Mouse (Mus musculus) heart, embryonic 16.5 days (tissue): ENCODE data around the gene Mto1. TPM values are rescaled to one million over a fixed set of nuclear protein-coding genes. Genes with fewer than 3 reads are reported as not detected.

Experiments used
- ATAC-seq: fragments of 200-750 bp; cut with Nextera tagmentation; replicated peaks from 2 replicates; pipeline ENCODE4 v1.8.0; 2017; ENCODE audit warnings: moderate number of reproducible peaks; ENCODE audit not compliant: insufficient read depth, low FRiP score; ENCODE audit errors: extremely low read depth
- H3K27ac ChIP-seq: fragments of 300-500 bp; sonication (generic); 2 replicates; pipeline ENCODE4 v1.5.1; 2014; ENCODE audit warnings: mild to moderate bottlenecking, low read length, control low read depth, moderate library complexity
- H3K27me3 ChIP-seq: fragments of 300-500 bp; sonication (generic); 2 replicates; pipeline ENCODE4 v1.6.1; 2014; ENCODE audit warnings: low read length, mixed read lengths; ENCODE audit not compliant: control insufficient read depth, insufficient read depth
- H3K36me3 ChIP-seq: fragments of 300-500 bp; sonication (generic); 2 replicates; pipeline ENCODE4 v1.6.1; 2014; ENCODE audit not compliant: control insufficient read depth, insufficient read depth
- H3K4me1 ChIP-seq: fragments of 300-500 bp; sonication (generic); 2 replicates; pipeline ENCODE4 v1.6.1; 2014; ENCODE audit warnings: low read length, mixed read lengths; ENCODE audit not compliant: control insufficient read depth, insufficient read depth
- H3K4me2 ChIP-seq: fragments of 300-500 bp; sonication (generic); 2 replicates; pipeline ENCODE4 v1.6.1; 2014; ENCODE audit warnings: low read depth, mild to moderate bottlenecking, control low read depth, low read length
- H3K4me3 ChIP-seq: fragments of 300-500 bp; sonication (generic); 2 replicates; pipeline ENCODE4 v1.5.1; 2014; ENCODE audit warnings: mild to moderate bottlenecking, control low read depth, low read length
- H3K9ac ChIP-seq: fragments of 300-500 bp; sonication (generic); 2 replicates; pipeline ENCODE4 v1.6.1; 2014; ENCODE audit warnings: low read length, control low read depth
- H3K9me3 ChIP-seq: fragments of 300-500 bp; sonication (generic); replicated peaks from 2 replicates; pipeline ENCODE4 v1.6.1; 2016; ENCODE audit warnings: low read length; ENCODE audit not compliant: control insufficient read depth
- WGBS: fragments of 180-500 bp; shearing (Covaris S2); extraction: QIAGEN DNeasy Blood & Tissue Kit; methylation state at CpG from one replicate; pipeline ENCODE4 v1.1.7; 2014; 5-methylcytosine and 5-hydroxymethylcytosine counted together
- polyA plus RNA-seq: library from polyadenylated mRNA; unstranded; fragments of >200 nt; fragmentation: Nextera tagmentation; extraction: Ambion mirVana; gene quantifications from 2 replicates; pipeline ENCODE4 v1.2.1, GENCODE M21; 2015

The Mto1 gene
- polyA plus RNA-seq: 30.1 and 32.8 TPM in 2 replicates

DNA sequence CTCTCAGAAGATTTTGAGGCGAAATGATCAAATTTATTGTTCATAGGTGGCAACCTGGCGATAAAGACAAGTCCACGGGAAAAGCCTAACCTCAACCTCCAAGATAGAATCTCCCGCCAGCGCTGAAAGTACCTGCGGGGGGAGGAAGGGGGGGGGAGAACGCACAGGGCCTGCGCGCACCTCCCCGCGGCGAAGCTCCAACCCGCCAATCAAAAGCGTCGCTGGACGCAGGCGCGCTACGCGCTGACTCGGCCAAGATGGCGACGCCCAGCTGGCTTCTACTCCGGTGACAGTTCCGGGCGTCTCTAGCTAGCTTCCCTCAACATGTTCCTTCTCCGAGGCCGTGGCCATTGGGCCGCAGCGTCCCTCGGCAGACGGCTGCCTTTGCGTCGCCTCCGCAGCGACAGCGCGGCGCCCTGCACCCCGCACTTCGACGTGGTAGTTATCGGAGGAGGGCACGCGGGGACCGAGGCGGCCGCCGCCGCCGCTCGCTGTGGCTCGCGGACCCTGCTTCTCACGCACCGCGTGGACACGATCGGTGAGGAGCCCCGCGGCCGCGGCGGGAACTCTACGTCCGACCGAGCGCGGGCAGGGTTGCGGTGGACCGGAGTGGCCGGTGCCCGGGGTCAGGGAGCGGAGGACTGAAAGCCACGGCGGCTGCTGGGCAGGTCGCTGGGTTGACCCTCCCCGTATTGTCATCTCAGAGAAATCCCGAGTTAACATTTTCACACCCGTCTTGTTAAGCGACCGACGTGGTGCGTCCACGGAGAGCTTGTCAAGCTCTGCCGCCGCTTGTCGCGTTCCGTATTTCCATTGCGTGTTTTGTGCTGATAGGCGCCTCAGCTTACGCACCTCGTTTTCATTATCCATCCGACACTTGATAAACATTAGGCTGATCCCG lies at the start of gene Mto1, which contains the start of gene Gm17324:
TSS of gene Mto1 (plus strand) at position 236 of the 901 bp plus-strand sequence.
TSS of gene Gm17324 (minus strand) at position 814 of the 901 bp plus-strand sequence.
- Histone ChIP-seq H3K36me3 (peaks cover 13% of the 10 kb centered on the region), H3K4me3 (peak within 1 kb of the TSS; percentile 99), H3K4me2 (peak within 1 kb of the TSS; percentile 87), H3K27me3 (peaks cover 18% of the 10 kb centered on the region), H3K9ac (peak within 1 kb of the TSS; percentile 95), H3K27ac (peak within 1 kb of the TSS; percentile 96), H3K4me1 (peaks cover 7% of the 10 kb centered on the region), H3K9me3 (no peaks in the 10 kb centered on the region)
- peak; percentile 91 for ATAC-seq
- under 1% methylated on average over 95 of the region's 96 CpGs for WGBS

DNA sequence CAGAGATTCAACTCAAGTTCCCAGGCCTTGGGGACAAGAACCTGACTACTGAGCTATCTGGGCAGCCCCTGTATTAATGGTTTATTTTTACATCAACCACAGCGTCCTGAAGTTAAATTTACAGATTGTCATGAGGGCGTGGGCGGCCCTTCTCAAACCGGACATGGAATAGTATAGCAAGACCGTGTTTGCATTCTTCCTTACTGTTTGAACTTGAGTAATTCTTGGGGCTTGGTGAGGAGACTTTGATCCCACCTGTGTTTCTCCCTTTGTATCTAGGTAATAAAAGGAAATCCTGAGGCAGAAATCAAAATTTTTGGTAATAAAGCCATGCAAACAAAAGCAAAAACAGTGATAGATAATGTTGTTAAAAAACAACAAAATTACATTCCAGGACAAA lies 47.4 kb upstream of the Mto1 start:
- peaks cover 21% of the 10 kb centered on the region for H3K27me3 ChIP-seq
- H3K9me3 ChIP-seq: no peaks in the 10 kb centered on the region
- H3K36me3 ChIP-seq: no peaks in the 10 kb centered on the region
- H3K4me1 ChIP-seq: peaks cover 4% of the 10 kb centered on the region
- no peak overlapping the region for H3K27ac ChIP-seq
- ATAC-seq: no peak
- H3K4me2 ChIP-seq: no peak overlapping the region
- WGBS: 75% methylated on average over 5 of the region's 5 CpGs
- H3K9ac ChIP-seq: no peak overlapping the region
- no peak overlapping the region for H3K4me3 ChIP-seq

DNA sequence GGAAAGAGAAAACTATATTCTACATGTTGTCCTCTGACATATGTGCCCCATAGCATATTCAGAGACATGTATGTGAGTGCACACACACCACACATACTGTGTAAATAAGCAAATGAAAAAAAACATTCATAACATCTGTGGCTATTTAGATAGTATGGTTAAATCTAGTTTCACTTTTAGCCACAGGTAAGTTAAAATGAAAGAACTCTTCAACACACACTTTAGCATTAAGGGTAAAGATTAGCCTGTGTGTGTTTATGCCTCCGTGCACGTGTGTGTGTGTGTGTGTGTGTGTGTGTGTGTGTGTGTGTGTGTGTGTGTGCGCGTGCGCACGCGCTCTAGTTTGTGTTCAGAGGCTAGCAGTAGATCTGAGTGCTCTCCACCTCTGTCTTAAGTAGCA lies 46.4 kb upstream of the Mto1 start:
- Histone ChIP-seq H3K4me2 (no peak overlapping the region), H3K4me3 (no peak overlapping the region), H3K27ac (no peak overlapping the region), H3K27me3 (peaks cover 12% of the 10 kb centered on the region), H3K36me3 (no peaks in the 10 kb centered on the region), H3K9me3 (no peaks in the 10 kb centered on the region), H3K9ac (no peak overlapping the region), H3K4me1 (no peaks in the 10 kb centered on the region)
- 82% methylated on average over 7 of the region's 7 CpGs for WGBS
- ATAC-seq: no peak

DNA sequence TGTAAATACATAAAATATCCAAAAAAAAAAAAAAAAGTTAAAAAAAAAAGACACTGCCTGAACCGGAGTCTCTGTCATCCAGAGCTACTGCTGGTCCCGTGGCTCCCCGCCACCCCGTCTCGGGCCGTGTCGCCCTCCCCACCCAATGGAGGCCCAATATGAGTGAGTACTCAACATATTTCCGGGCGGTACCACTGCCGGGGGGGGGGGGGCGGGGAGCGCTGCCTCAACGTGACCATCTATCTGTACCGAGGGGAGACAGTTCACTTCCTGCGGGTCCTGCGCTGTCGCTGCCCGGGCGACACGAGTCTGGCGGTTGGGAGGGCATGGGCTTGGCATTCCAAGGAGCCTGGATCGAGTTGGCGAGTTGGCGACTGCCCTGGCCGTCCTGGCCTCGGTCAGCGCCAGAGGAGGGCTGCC lies 20.6 kb upstream of the Mto1 start:
- Histone ChIP-seq H3K4me2 (peak overlapping the region; percentile 82), H3K9me3 (no peaks in the 10 kb centered on the region), H3K27me3 (peaks cover 2% of the 10 kb centered on the region; the same call in 1 of the 2 replicates), H3K9ac (peak overlapping the region; percentile 66), H3K36me3 (no peaks in the 10 kb centered on the region), H3K27ac (no peak overlapping the region), H3K4me3 (peak overlapping the region; percentile 51), H3K4me1 (0 out of 2 replicates have a peak, but pooled peaks cover 2% of the 10 kb centered on the region)
- WGBS: 27% methylated on average over 25 of the region's 27 CpGs
- peak; percentile 23; the same call in 1 of the 2 replicates for ATAC-seq

DNA sequence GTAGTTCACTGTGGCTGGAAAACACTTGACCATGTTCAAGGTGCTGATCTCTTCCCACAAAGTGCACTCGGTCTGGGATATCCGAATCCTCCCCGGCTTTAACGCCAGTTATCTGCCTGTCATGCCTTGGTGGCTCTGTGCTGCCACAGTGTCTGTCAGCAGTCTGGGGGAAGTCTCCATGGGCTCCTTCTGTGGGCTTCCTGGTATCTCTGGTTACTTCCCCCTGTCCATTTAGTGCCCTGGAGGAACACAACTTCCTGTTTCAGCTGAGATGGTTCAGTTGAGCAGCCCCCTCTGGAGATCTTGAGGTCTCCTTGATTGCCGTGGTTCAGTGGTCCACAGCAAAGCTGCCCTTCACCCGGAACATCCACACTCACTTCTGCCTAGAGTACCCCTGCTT lies 19.8 kb upstream of the Mto1 start:
- ATAC-seq: no peak
- Histone ChIP-seq H3K27ac (no peak overlapping the region), H3K4me3 (no peak overlapping the region), H3K9ac (no peak overlapping the region), H3K4me1 (0 out of 2 replicates have a peak, but pooled peaks cover 2% of the 10 kb centered on the region), H3K27me3 (peaks cover 2% of the 10 kb centered on the region; the same call in 1 of the 2 replicates), H3K4me2 (no peak overlapping the region), H3K9me3 (no peaks in the 10 kb centered on the region), H3K36me3 (no peaks in the 10 kb centered on the region)
- 67% methylated on average over 6 of the region's 6 CpGs for WGBS

DNA sequence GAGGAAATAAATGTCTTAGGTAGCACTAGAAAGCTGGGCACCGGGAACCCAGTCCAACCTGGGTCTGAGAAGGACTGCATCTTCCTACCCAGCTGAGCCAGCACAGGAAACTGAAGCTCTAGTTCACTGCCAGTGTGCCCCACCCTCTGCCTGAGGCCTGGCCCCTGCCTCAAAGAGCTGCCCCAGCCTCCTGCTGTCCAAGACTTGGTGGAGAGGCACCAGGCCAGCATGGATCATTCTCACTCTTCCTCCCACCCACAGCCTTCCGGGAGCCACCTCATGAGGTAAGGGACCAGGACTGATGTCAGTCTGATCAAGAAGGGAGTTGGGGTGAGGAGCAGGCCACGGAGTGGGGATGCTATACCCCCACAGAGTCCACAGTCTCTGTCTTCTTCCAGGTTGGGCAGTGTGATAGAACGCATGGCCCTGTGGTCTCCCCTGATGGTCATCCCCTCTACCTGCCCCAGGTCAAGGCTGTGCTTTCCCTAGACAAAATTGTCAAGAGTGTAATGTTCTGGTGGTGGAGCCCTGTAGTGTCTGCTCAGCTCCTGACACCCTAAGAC lies 19.1 kb upstream of the Mto1 start:
- Histone ChIP-seq H3K9ac (no peak overlapping the region), H3K4me1 (0 out of 2 replicates have a peak, but pooled peaks cover 2% of the 10 kb centered on the region), H3K36me3 (no peaks in the 10 kb centered on the region), H3K9me3 (no peaks in the 10 kb centered on the region), H3K4me2 (no peak overlapping the region), H3K27me3 (peaks cover 2% of the 10 kb centered on the region; the same call in 1 of the 2 replicates), H3K4me3 (no peak overlapping the region), H3K27ac (no peak overlapping the region)
- ATAC-seq: no peak
- WGBS: 83% methylated on average over 4 of the region's 4 CpGs

DNA sequence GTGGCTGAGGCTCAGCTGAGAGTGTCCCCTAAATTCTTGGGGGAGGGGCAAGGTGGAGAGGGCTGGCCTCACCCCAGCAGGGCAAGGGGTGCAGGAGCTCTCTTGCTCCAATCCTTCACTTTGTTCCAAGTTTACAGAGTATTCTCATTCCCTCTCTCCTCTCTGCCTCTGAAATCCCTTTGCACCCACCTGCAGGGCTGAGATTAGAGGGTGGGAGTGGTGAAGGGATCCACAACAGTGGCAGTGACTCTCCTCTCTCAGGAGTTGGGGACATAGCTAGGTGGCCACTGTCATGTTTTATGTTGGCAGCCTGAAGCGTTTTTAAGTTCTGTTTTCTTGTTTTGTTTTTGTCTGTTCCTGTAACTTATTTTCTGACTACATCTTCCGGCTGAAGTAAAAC lies 18.5 kb upstream of the Mto1 start:
- Histone ChIP-seq H3K4me3 (no peak overlapping the region), H3K36me3 (no peaks in the 10 kb centered on the region), H3K9me3 (no peaks in the 10 kb centered on the region), H3K27me3 (peaks cover 2% of the 10 kb centered on the region; the same call in 1 of the 2 replicates), H3K4me1 (0 out of 2 replicates have a peak, but pooled peaks cover 2% of the 10 kb centered on the region), H3K4me2 (no peak overlapping the region), H3K9ac (no peak overlapping the region), H3K27ac (no peak overlapping the region)
- no peak for ATAC-seq
- WGBS: 61% methylated on average over 2 of the region's 2 CpGs

DNA sequence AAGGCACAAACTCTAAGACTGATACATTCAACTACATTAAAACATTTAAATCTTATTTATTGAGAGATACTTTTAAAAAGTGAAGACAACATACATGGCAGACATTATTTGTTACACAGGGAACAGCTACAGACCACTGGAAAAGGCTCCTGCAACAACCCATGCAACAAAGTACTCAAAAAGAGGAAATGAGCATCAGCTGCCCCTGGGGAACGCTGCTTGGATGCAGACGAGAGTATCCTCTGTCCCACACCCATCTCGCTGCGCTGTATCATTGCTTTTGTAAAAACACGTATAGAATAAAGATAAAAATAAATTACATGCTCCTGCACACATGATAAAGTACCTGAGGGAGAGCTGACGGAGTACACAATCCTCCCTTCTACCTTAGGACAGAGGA lies 17.5 kb upstream of the Mto1 start:
- no peak overlapping the region for H3K4me3 ChIP-seq
- no peak for ATAC-seq
- H3K4me1 ChIP-seq: 0 out of 2 replicates have a peak, but pooled peaks cover 2% of the 10 kb centered on the region
- no peak overlapping the region for H3K9ac ChIP-seq
- H3K36me3 ChIP-seq: no peaks in the 10 kb centered on the region
- peaks cover 2% of the 10 kb centered on the region; the same call in 1 of the 2 replicates for H3K27me3 ChIP-seq
- no peaks in the 10 kb centered on the region for H3K9me3 ChIP-seq
- H3K4me2 ChIP-seq: no peak overlapping the region
- H3K27ac ChIP-seq: no peak overlapping the region
- 78% methylated on average over 6 of the region's 6 CpGs for WGBS

DNA sequence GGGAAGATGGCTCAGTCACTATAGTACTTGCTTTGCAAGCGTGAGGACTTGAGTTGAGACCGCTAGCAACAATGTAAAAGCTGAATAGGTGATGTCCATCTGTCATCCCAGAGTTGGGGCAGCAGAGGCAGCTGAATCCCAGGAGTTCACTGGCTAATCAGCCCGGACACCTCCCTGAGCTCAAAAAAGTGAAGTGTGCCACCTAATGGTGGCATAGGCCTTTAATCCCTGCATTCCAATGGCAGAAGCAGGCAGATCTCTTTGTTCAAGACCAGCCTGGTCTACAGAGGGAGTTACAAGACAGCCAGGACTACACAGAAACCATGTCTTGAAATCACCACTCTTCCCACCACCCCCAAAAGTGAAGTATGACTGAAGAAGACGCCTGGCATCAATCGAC lies 15.5 kb upstream of the Mto1 start:
- Histone ChIP-seq H3K9ac (no peak overlapping the region), H3K27me3 (peaks cover 2% of the 10 kb centered on the region; the same call in 1 of the 2 replicates), H3K4me1 (0 out of 2 replicates have a peak, but pooled peaks cover 2% of the 10 kb centered on the region), H3K4me3 (no peak overlapping the region), H3K9me3 (no peaks in the 10 kb centered on the region), H3K36me3 (no peaks in the 10 kb centered on the region), H3K27ac (no peak overlapping the region), H3K4me2 (no peak overlapping the region)
- ATAC-seq: no peak
- WGBS: 87% methylated on average over 5 of the region's 5 CpGs
